Mouse (Mus musculus): ENCODE data around the gene Mrpl23. TPM values are rescaled to one million over a fixed set of nuclear protein-coding genes. Genes with fewer than 3 reads are reported as not detected.

Gene Mrpl23
- total and polyA plus RNA-seq, 3 experiments: 11.4 to 48.2 TPM; not detected in 1

DNA sequence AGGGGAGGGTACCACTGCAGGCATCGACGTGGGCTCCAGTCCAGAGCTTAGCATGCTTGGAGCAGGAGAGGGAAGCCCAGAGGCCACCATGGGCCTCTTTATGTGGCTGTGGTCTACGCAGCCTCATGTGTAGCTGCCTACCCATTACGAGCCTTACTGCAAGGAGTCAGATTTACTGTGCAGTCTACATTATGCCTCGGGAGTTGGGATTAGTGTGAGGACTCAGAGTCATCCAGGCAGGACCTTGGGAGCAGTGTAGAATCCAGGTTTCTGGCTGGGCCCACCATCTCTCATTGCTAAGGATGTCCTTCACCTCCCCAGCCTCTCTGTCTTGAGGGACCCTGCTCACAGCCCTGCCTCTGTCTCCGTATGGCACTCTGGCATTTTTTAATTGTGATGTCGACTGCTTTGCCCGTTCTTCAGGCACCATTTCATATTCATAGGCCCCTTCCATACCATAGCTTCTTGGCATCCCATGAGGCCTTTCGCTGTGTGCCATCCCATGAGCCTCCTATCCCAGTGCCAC is 42.4 kb downstream of the Mrpl23 start:
- no peak for DNase-seq (ENCODE audit: low read depth, low spot score)
- H3K4me1 ChIP-seq (ENCODE audit: control insufficient read depth in 1 of 2, insufficient read depth in 2 of 2, low read length in 2 of 2): no peaks in the 10 kb centered on the region
- TF ChIP-seq GATA1 (IDR thresholded peaks at IDR 0.05; ENCODE audit: low read depth, low read length): no peak
- TF ChIP-seq TBP (IDR thresholded peaks at IDR 0.05; ENCODE audit: low read depth, low read length): no peak
- TF ChIP-seq MEF2A (IDR thresholded peaks at IDR 0.05; ENCODE audit: extremely low read depth, insufficient replicate concordance, low read depth, low read length, poor library complexity, severe bottlenecking): no peak
- no peak for TF ChIP-seq MXI1 (IDR thresholded peaks at IDR 0.05; ENCODE audit: low read depth, low read length)
- TF ChIP-seq ELF1 (IDR thresholded peaks at IDR 0.05; ENCODE audit: low read depth, low read length): no peak
- no peak for TF ChIP-seq TAL1 (IDR thresholded peaks at IDR 0.05; ENCODE audit: low read length)
- TF ChIP-seq SMC3 (IDR thresholded peaks at IDR 0.05; ENCODE audit: low read depth, low read length): no peak
- TF ChIP-seq KAT2A (conservative IDR thresholded peaks at IDR 0.05; ENCODE audit: low read depth, low read length): no peak
- no peak for TF ChIP-seq ZNF384 (IDR thresholded peaks at IDR 0.05; ENCODE audit: low read depth, low read length)
- no peak for TF ChIP-seq NRF1 (IDR thresholded peaks at IDR 0.05; ENCODE audit: insufficient read depth, low read depth, low read length, poor library complexity, severe bottlenecking)
- no peak for TF ChIP-seq ZC3H11A (IDR thresholded peaks at IDR 0.05; ENCODE audit: low read depth, low read length)
- TF ChIP-seq EP300 (IDR thresholded peaks at IDR 0.05; ENCODE audit: low read depth in 1 of 2, low read length in 2 of 2): no peak
- TF ChIP-seq JUND (IDR thresholded peaks at IDR 0.05; ENCODE audit: low read depth, low read length): no peak
- no peak for TF ChIP-seq POLR2A (IDR thresholded peaks at IDR 0.05; ENCODE audit: control insufficient read depth in 1 of 2, insufficient read depth in 1 of 2, low read depth in 1 of 2, low read length in 2 of 2, poor library complexity in 1 of 2)
- TF ChIP-seq POLR2AphosphoS2 (IDR thresholded peaks at IDR 0.05; ENCODE audit: low read length): no peak
- TF ChIP-seq NELFE (IDR thresholded peaks at IDR 0.05; ENCODE audit: low read depth, low read length): no peak
- no peaks in the 10 kb centered on the region for H3K27me3 ChIP-seq (ENCODE audit: control insufficient read depth in 1 of 2, insufficient read depth in 2 of 2, low read length in 2 of 2)
- H3K4me3 ChIP-seq (ENCODE audit: control insufficient read depth in 1 of 2, insufficient read depth in 1 of 2, low read depth in 2 of 2, low read length in 2 of 2): no peak overlapping the region
- H3K9ac ChIP-seq (ENCODE audit: control insufficient read depth, low read depth, low read length, poor library complexity, severe bottlenecking): no peak overlapping the region
- no peak overlapping the region for H3K27ac ChIP-seq (ENCODE audit: control insufficient read depth, low read depth, low read length)
- no peaks in the 10 kb centered on the region for H3K79me2 ChIP-seq (ENCODE audit: control insufficient read depth, insufficient read depth, low read length, poor library complexity)
- no peaks in the 10 kb centered on the region for H3K9me3 ChIP-seq (replicated peaks; ENCODE audit: insufficient read depth, low read length)
- no peaks in the 10 kb centered on the region for H3K36me3 ChIP-seq (ENCODE audit: control insufficient read depth in 1 of 2, insufficient read depth in 2 of 2, low read length in 2 of 2)

DNA sequence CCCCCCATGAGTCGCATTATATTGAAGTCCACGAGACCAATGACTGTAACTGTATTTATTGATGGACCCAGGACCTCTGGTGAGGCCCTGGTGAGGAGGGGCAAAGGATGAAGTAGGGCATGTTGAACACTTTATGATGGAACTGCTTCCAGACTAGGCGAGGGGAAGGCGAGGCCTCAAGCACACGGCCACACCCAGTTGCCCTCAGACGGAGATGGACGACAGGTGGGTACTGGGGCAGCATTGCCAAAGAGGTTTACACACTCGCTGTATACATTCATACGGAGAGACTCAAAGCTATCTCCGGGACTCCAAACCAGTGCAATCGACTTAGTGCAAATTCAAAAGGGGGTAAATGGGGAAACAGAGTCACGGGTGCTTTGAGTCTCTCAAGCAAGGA is 43.0 kb downstream of the Mrpl23 start:
- no peak overlapping the region for H3K9ac ChIP-seq (ENCODE audit: control insufficient read depth, low read depth, low read length, poor library complexity, severe bottlenecking)
- DNase-seq (ENCODE audit: low read depth, low spot score): no peak
- no peak overlapping the region for H3K4me3 ChIP-seq (ENCODE audit: control insufficient read depth in 1 of 2, insufficient read depth in 1 of 2, low read depth in 2 of 2, low read length in 2 of 2)
- H3K27ac ChIP-seq (ENCODE audit: control insufficient read depth, low read depth, low read length): no peak overlapping the region
- TF ChIP-seq SMC3 (IDR thresholded peaks at IDR 0.05; ENCODE audit: low read depth, low read length) (no peak), MEF2A (IDR thresholded peaks at IDR 0.05; ENCODE audit: extremely low read depth, insufficient replicate concordance, low read depth, low read length, poor library complexity, severe bottlenecking) (no peak), BHLHE40 (IDR thresholded peaks at IDR 0.05; ENCODE audit: borderline replicate concordance, low read depth, low read length) (no peak), POLR2AphosphoS5 (IDR thresholded peaks at IDR 0.05; ENCODE audit: borderline replicate concordance, low read depth, low read length) (no peak), CHD1 (IDR thresholded peaks at IDR 0.05; ENCODE audit: low read depth, low read length) (no peak), MYC (IDR thresholded peaks at IDR 0.05; ENCODE audit: low read depth, low read length) (no peak), ZKSCAN1 (IDR thresholded peaks at IDR 0.05; ENCODE audit: low read depth, low read length) (no peak), JUND (IDR thresholded peaks at IDR 0.05; ENCODE audit: low read depth, low read length) (no peak), SIN3A (IDR thresholded peaks at IDR 0.05; ENCODE audit: low read length) (no peak), KAT2A (conservative IDR thresholded peaks at IDR 0.05; ENCODE audit: low read depth, low read length) (no peak), ELF1 (IDR thresholded peaks at IDR 0.05; ENCODE audit: low read depth, low read length) (no peak), POLR2A (IDR thresholded peaks at IDR 0.05; ENCODE audit: control insufficient read depth in 1 of 2, insufficient read depth in 1 of 2, low read depth in 1 of 2, low read length in 2 of 2, poor library complexity in 1 of 2) (no peak), TAL1 (IDR thresholded peaks at IDR 0.05; ENCODE audit: low read length) (no peak)
- H3K79me2 ChIP-seq (ENCODE audit: control insufficient read depth, insufficient read depth, low read length, poor library complexity): no peaks in the 10 kb centered on the region
- H3K4me1 ChIP-seq (ENCODE audit: control insufficient read depth in 1 of 2, insufficient read depth in 2 of 2, low read length in 2 of 2): no peaks in the 10 kb centered on the region
- H3K36me3 ChIP-seq (ENCODE audit: control insufficient read depth in 1 of 2, insufficient read depth in 2 of 2, low read length in 2 of 2): no peaks in the 10 kb centered on the region
- no peaks in the 10 kb centered on the region for H3K27me3 ChIP-seq (ENCODE audit: control insufficient read depth in 1 of 2, insufficient read depth in 2 of 2, low read length in 2 of 2)
- no peaks in the 10 kb centered on the region for H3K9me3 ChIP-seq (replicated peaks; ENCODE audit: insufficient read depth, low read length)
